Mouse (Mus musculus) embryonic facial prominence, embryonic 12.5 days (tissue): ENCODE measurements at regions not wholly inside any gene's neighbourhood (a gene's known extent, or its start where the extent isn't known, plus 50 kb on each side); places are given as distances from the start of the nearest gene placed in this dataset.

ENCODE experiments used
- ATAC-seq: fragments of 200-750 bp; cut with Nextera tagmentation; 2 replicates; pipeline ENCODE4 v1.8.0; 2017; ENCODE audit not compliant: insufficient number of reproducible peaks, insufficient read depth, low FRiP score, low TSS enrichment
- H3K27ac ChIP-seq: fragments of 300-500 bp; sonication (generic); 2 replicates; pipeline ENCODE4 v1.5.1; 2016; ENCODE audit warnings: mild to moderate bottlenecking
- H3K27me3 ChIP-seq: fragments of 300-500 bp; sonication (generic); 2 replicates; pipeline ENCODE4 v1.6.1; 2016; ENCODE audit warnings: mild to moderate bottlenecking, moderate library complexity
- H3K36me3 ChIP-seq: fragments of 300-500 bp; sonication (generic); 2 replicates; pipeline ENCODE4 v1.6.1; 2016; ENCODE audit warnings: mild to moderate bottlenecking
- H3K4me1 ChIP-seq: fragments of 300-500 bp; sonication (generic); 2 replicates; pipeline ENCODE4 v1.6.1; 2016
- H3K4me2 ChIP-seq: fragments of 300-500 bp; sonication (generic); replicated peaks from 2 replicates; pipeline ENCODE4 v1.6.1; 2016; ENCODE audit warnings: mild to moderate bottlenecking, moderate library complexity
- H3K4me3 ChIP-seq: fragments of 300-500 bp; sonication (generic); 2 replicates; pipeline ENCODE4 v1.5.1; 2016; ENCODE audit warnings: mild to moderate bottlenecking
- H3K9ac ChIP-seq: fragments of 300-500 bp; sonication (generic); 2 replicates; pipeline ENCODE4 v1.6.1; 2016; ENCODE audit warnings: mild to moderate bottlenecking, moderate library complexity
- H3K9me3 ChIP-seq: fragments of 300-500 bp; sonication (generic); 2 replicates; pipeline ENCODE4 v1.6.1; 2016; ENCODE audit warnings: mild to moderate bottlenecking, moderate library complexity
- WGBS: fragments of 180-500 bp; shearing (Covaris S2); methylation state at CpG from one replicate; pipeline ENCODE4 v1.1.7; 2016; 5-methylcytosine and 5-hydroxymethylcytosine counted together

- H3K36me3 ChIP-seq, result no peaks in the 10 kb centered on the region
- H3K4me3 ChIP-seq, result no peak overlapping the region
- ATAC-seq, result no peak
- H3K4me2 ChIP-seq, result no peak overlapping the region
- no peak overlapping the region for H3K27ac ChIP-seq
- no peak overlapping the region for H3K9ac ChIP-seq
- H3K4me1 ChIP-seq, result no peaks in the 10 kb centered on the region
- H3K27me3 ChIP-seq, result no peaks in the 10 kb centered on the region
- H3K9me3 ChIP-seq, result no peaks in the 10 kb centered on the region
These were observed 589.9 kb upstream of the Dpp10 start for GRCm38 (mm10) chr1:124635246-124635768.

GRCm38 (mm10) chr1:124630084-124630483 lies 584.7 kb upstream of the Dpp10 start:
- H3K4me1 ChIP-seq, result no peaks in the 10 kb centered on the region

GRCm38 (mm10) chr1:124584620-124585019 lies 539.3 kb upstream of the Dpp10 start:
- WGBS, result 89% methylated on average over 1 of the region's 1 CpGs
- Histone ChIP-seq H3K27ac (no peak overlapping the region), H3K27me3 (no peaks in the 10 kb centered on the region), H3K9me3 (no peaks in the 10 kb centered on the region), H3K36me3 (no peaks in the 10 kb centered on the region), H3K4me2 (no peak overlapping the region), H3K9ac (no peak overlapping the region), H3K4me1 (no peaks in the 10 kb centered on the region), H3K4me3 (no peak overlapping the region)
- no peak for ATAC-seq

More at GRCm38 (mm10) chr1:124630084-124630483, 584.7 kb upstream of the Dpp10 start:
- Histone ChIP-seq H3K4me3 (no peak overlapping the region), H3K27ac (no peak overlapping the region), H3K9ac (no peak overlapping the region), H3K9me3 (no peaks in the 10 kb centered on the region), H3K27me3 (no peaks in the 10 kb centered on the region), H3K4me2 (no peak overlapping the region), H3K36me3 (no peaks in the 10 kb centered on the region)
- no peak for ATAC-seq
